Mouse (Mus musculus) G1E (cell line): ENCODE measurements around the gene Btbd7. TPM values are rescaled to one million over a fixed set of nuclear protein-coding genes. Genes with fewer than 3 reads are reported as not detected.

Experiments
- ATAC-seq: 2 replicates; pipeline ENCODE4 v1.8.0; 2016; ENCODE audit warnings: mild to moderate bottlenecking; ENCODE audit not compliant: insufficient number of reproducible peaks, poor library complexity, low FRiP score, severe bottlenecking; ENCODE audit errors: extremely low read depth
- DNase-seq: peaks from one replicate; pipeline ENCODE4 v3.0.0; 2012; ENCODE audit warnings: low spot score
- H3K27me3 ChIP-seq: 2 replicates; pipeline ENCODE4 v1.6.1; 2012; ENCODE audit warnings: mild to moderate bottlenecking, low read length, inconsistent platforms; ENCODE audit not compliant: insufficient read depth
- H3K36me3 ChIP-seq: replicated peaks from 2 replicates; pipeline ENCODE3; 2012; ENCODE audit warnings: mild to moderate bottlenecking, inconsistent platforms
- H3K4me1 ChIP-seq: 2 replicates; pipeline ENCODE4 v1.6.1; 2012; ENCODE audit warnings: low read depth, low read length, inconsistent platforms, mixed read lengths; ENCODE audit not compliant: insufficient read depth
- H3K4me3 ChIP-seq: 2 replicates; pipeline ENCODE4 v1.5.1; 2012; ENCODE audit warnings: low read depth, mild to moderate bottlenecking, inconsistent platforms, low read length, moderate library complexity, mixed read lengths
- H3K9me3 ChIP-seq: replicated peaks from 2 replicates; pipeline ENCODE4 v1.6.1; 2012; ENCODE audit warnings: inconsistent platforms
- CTCF ChIP-seq: IDR thresholded peaks from 2 replicates; pipeline ENCODE4 v1.5.1; 2012; ENCODE audit warnings: low read depth, low read length, inconsistent platforms, mixed read lengths
- GATA1 ChIP-seq: IDR thresholded peaks from 2 replicates; pipeline ENCODE4 v1.6.1; 2012; ENCODE audit warnings: borderline replicate concordance, low read length, inconsistent platforms, mixed read lengths
- GATA2 ChIP-seq: IDR thresholded peaks from 2 replicates; pipeline ENCODE4 v1.6.1; 2012; ENCODE audit warnings: low read depth, low read length, inconsistent platforms, borderline replicate concordance
- POLR2AphosphoS5 ChIP-seq: IDR thresholded peaks from 2 replicates; pipeline ENCODE4 v1.6.1; 2012; ENCODE audit warnings: low read depth, low read length, inconsistent platforms; ENCODE audit not compliant: insufficient replicate concordance
- TAL1 ChIP-seq: conservative IDR thresholded peaks from 2 replicates; pipeline ENCODE4 v1.6.1; 2012; ENCODE audit warnings: low read depth, low read length, inconsistent platforms, mixed read lengths
- polyA plus RNA-seq: library from polyadenylated mRNA; stranded (reverse); fragments of >175 nt; gene quantifications from 2 replicates; pipeline ENCODE4 v1.2.3, GENCODE M21; 2012
- total RNA-seq, 2 experiments: library from RNA; stranded (forward) in 1 of 2; stranded (reverse) in 1 of 2; fragments of 200-1000 nt in 1 of 2; fragments of >200 nt in 1 of 2; fragmentation: Nextera tagmentation in 1 of 2; gene quantifications; 2 replicates each; pipeline ENCODE4 v1.2.3; 2014 to 2017

Gene Btbd7
- total and polyA plus RNA-seq, 3 experiments: 3.4 to 55.8 (median 39.9) TPM

DNA sequence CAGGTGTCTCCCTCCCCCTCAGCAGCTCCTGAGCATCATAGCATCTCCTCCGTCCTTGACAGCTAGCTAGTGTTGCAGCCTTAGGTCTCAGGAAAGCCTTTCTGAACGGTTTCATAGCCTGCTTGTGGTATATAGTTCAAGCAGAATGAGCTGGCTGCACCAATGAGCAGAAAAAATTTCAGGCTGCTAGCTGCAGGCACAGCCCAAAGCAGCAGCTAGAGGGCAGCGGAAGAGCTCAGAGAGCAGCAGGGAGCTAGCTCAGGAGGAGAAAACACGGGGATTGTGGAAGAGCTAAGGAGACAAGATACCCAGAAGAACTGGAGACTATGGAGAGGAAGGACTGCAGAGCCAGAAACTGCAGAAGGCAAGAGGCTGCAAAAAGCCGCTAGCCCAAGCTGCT is 7.5 kb upstream of the Btbd7 start:
- no peaks in the 10 kb centered on the region for H3K36me3 ChIP-seq
- no peaks in the 10 kb centered on the region for H3K4me1 ChIP-seq
- no peak overlapping the region for H3K4me3 ChIP-seq
- DNase-seq: no peak
- ATAC-seq: no peak
- H3K27me3 ChIP-seq: peaks cover 34% of the 10 kb centered on the region
- no peak for TF ChIP-seq GATA2
- TF ChIP-seq TAL1: no peak
- no peak for TF ChIP-seq GATA1
- TF ChIP-seq CTCF: no peak
- TF ChIP-seq POLR2AphosphoS5: no peak
- no peaks in the 10 kb centered on the region for H3K9me3 ChIP-seq

DNA sequence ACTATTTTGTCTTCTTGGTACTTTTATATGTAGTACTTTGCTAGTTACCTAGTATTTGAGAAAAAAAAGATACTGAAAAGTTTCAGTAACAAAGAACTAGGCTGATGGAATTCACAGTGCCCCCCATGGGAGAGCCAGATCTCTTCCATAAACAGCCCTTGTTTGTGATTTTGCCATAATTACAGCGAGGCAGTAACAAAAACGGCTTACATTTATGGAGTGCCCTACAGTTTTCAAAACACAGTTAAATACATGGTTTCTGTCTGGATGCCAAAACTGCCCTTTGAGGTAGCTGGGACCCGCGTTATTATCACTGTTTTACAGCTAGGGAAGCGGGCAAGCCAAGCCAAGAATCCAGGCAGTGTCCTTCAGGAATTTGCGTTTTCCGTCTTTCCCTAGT is 630 bp upstream of the Btbd7 start:
- ATAC-seq: no peak

GRCm38 (mm10) chr12:102877301-102878030 is 805 bp downstream of the Btbd7 start:
- H3K4me3 ChIP-seq: peak overlapping the region; percentile 94
- H3K27me3 ChIP-seq: peaks cover 15% of the 10 kb centered on the region
- ATAC-seq: peak; percentile 54
- peak; percentile 74 for DNase-seq
- TF ChIP-seq GATA1 (no peak), GATA2 (no peak), POLR2AphosphoS5 (no peak), CTCF (no peak), TAL1 (no peak)
- H3K36me3 ChIP-seq: peaks cover 7% of the 10 kb centered on the region
- peaks cover 31% of the 10 kb centered on the region for H3K4me1 ChIP-seq
- H3K9me3 ChIP-seq: no peaks in the 10 kb centered on the region

More for the DNA sequence above, 630 bp upstream of the Btbd7 start:
- Histone ChIP-seq H3K27me3 (peaks cover 15% of the 10 kb centered on the region), H3K4me3 (peak overlapping the region; percentile 94; the same call in 1 of the 2 replicates), H3K9me3 (no peaks in the 10 kb centered on the region), H3K36me3 (peaks cover 7% of the 10 kb centered on the region), H3K4me1 (peaks cover 31% of the 10 kb centered on the region)
- no peak for DNase-seq
- TF ChIP-seq CTCF (no peak), POLR2AphosphoS5 (no peak), GATA2 (no peak), TAL1 (no peak)

GRCm38 (mm10) chr12:102870527-102870926 is 7.7 kb downstream of the Btbd7 start:
- H3K4me1 ChIP-seq: peaks cover 4% of the 10 kb centered on the region
- DNase-seq (no peak), ATAC-seq (no peak)
- no peaks in the 10 kb centered on the region for H3K27me3 ChIP-seq
- H3K4me3 ChIP-seq: no peak overlapping the region
- H3K9me3 ChIP-seq: no peaks in the 10 kb centered on the region
- H3K36me3 ChIP-seq: peaks cover 6% of the 10 kb centered on the region
- no peak for TF ChIP-seq GATA2
- no peak for TF ChIP-seq CTCF
- TF ChIP-seq POLR2AphosphoS5: no peak
- no peak for TF ChIP-seq TAL1
- no peak for TF ChIP-seq GATA1

DNA sequence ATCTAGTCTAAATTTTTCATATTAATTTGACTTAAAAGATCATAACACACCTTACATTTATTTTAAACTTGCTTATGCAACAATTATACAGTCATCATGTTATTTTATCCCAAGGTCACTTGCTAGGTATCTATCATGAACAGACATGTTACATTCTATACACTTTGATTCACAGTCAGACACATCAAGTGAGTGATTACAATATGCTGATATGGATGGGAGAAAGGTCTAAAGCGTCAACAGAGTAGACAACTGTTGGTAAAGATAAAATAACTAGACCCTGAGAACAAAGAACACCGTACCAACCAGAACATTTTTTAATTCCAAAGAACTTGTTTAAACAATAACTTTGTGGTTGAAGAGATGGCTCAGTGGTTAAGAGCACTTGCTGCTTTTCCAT is 8.5 kb downstream of the Btbd7 start:
- no peak for TF ChIP-seq TAL1
- no peak for TF ChIP-seq CTCF
- TF ChIP-seq POLR2AphosphoS5: no peak
- no peak for TF ChIP-seq GATA2
- no peak for TF ChIP-seq GATA1
- Histone ChIP-seq H3K27me3 (no peaks in the 10 kb centered on the region), H3K9me3 (no peaks in the 10 kb centered on the region), H3K4me3 (no peak overlapping the region), H3K36me3 (peaks cover 8% of the 10 kb centered on the region), H3K4me1 (peaks cover 2% of the 10 kb centered on the region; the same call in 1 of the 2 replicates)
- ATAC-seq (no peak), DNase-seq (no peak)

GRCm38 (mm10) chr12:102860806-102861205 is 17.5 kb downstream of the Btbd7 start:
- no peaks in the 10 kb centered on the region for H3K4me1 ChIP-seq
- DNase-seq (no peak), ATAC-seq (no peak)
- H3K9me3 ChIP-seq: no peaks in the 10 kb centered on the region
- no peak overlapping the region for H3K4me3 ChIP-seq
- H3K27me3 ChIP-seq: no peaks in the 10 kb centered on the region
- peaks cover 6% of the 10 kb centered on the region for H3K36me3 ChIP-seq
- TF ChIP-seq CTCF: no peak
- no peak for TF ChIP-seq TAL1
- no peak for TF ChIP-seq GATA2
- no peak for TF ChIP-seq POLR2AphosphoS5
- TF ChIP-seq GATA1: no peak
